Mouse (Mus musculus) stomach, postnatal 0 days (tissue): ENCODE measurements around the gene Pitpna. TPM values are rescaled to one million over a fixed set of nuclear protein-coding genes. Genes with fewer than 3 reads are reported as not detected.

Experiments
- ATAC-seq: fragments of 200-750 bp; cut with Nextera tagmentation; 2 replicates; pipeline ENCODE4 v1.8.0; 2017; ENCODE audit not compliant: low FRiP score, low TSS enrichment
- DNase-seq: peaks from one replicate; pipeline ENCODE4 v3.0.0-alpha.2; 2016; ENCODE audit warnings: low spot score
- H3K27ac ChIP-seq: fragments of 300-500 bp; sonication (generic); replicated peaks from 2 replicates; pipeline ENCODE4 v1.5.1; 2014; ENCODE audit warnings: mild to moderate bottlenecking, control low read depth
- H3K27me3 ChIP-seq: fragments of 300-500 bp; sonication (generic); 2 replicates; pipeline ENCODE4 v1.6.1; 2014; ENCODE audit warnings: low read length; ENCODE audit not compliant: control insufficient read depth, insufficient read depth
- H3K36me3 ChIP-seq: fragments of 300-500 bp; sonication (generic); 2 replicates; pipeline ENCODE4 v1.6.1; 2014; ENCODE audit warnings: low read length, mixed read lengths; ENCODE audit not compliant: control insufficient read depth, insufficient read depth
- H3K4me1 ChIP-seq: fragments of 300-500 bp; sonication (generic); replicated peaks from 2 replicates; pipeline ENCODE4 v1.6.1; 2014; ENCODE audit warnings: antibody characterized with exemption; ENCODE audit not compliant: control insufficient read depth, insufficient read depth
- H3K4me2 ChIP-seq: fragments of 300-500 bp; sonication (generic); replicated peaks from 2 replicates; pipeline ENCODE4 v1.6.1; 2014; ENCODE audit warnings: low read depth, mild to moderate bottlenecking, control low read depth, moderate library complexity
- H3K4me3 ChIP-seq: fragments of 300-500 bp; sonication (generic); 2 replicates; pipeline ENCODE4 v1.5.1; 2014; ENCODE audit warnings: low read depth, low read length, control low read depth
- H3K9ac ChIP-seq: fragments of 300-500 bp; sonication (generic); 2 replicates; pipeline ENCODE4 v1.6.1; 2014; ENCODE audit warnings: mild to moderate bottlenecking, low read length, control low read depth, mixed read lengths
- H3K9me3 ChIP-seq: fragments of 300-500 bp; sonication (generic); 2 replicates; pipeline ENCODE4 v1.6.1; 2016; ENCODE audit warnings: low read length; ENCODE audit not compliant: control insufficient read depth
- CTCF ChIP-seq: IDR thresholded peaks from 2 replicates; pipeline ENCODE4 v1.5.1; 2016; ENCODE audit warnings: antibody characterized with exemption, low read depth, mild to moderate bottlenecking, moderate library complexity
- EP300 ChIP-seq: optimal IDR thresholded peaks from 2 replicates; pipeline ENCODE3; 2016; ENCODE audit warnings: antibody characterized with exemption
- WGBS: fragments of 180-500 bp; shearing (Covaris S2); extraction: QIAGEN DNeasy Blood & Tissue Kit; methylation state at CpG from one replicate; pipeline ENCODE4 v1.1.7; 2014; 5-methylcytosine and 5-hydroxymethylcytosine counted together
- polyA plus RNA-seq: library from polyadenylated mRNA; unstranded; fragments of >200 nt; fragmentation: Nextera tagmentation; extraction: Ambion mirVana; gene quantifications from 2 replicates; pipeline ENCODE4 v1.2.1, GENCODE M21; 2015

The Pitpna gene
- polyA plus RNA-seq, 1 experiment from 2014 or later = 79.3 TPM

DNA sequence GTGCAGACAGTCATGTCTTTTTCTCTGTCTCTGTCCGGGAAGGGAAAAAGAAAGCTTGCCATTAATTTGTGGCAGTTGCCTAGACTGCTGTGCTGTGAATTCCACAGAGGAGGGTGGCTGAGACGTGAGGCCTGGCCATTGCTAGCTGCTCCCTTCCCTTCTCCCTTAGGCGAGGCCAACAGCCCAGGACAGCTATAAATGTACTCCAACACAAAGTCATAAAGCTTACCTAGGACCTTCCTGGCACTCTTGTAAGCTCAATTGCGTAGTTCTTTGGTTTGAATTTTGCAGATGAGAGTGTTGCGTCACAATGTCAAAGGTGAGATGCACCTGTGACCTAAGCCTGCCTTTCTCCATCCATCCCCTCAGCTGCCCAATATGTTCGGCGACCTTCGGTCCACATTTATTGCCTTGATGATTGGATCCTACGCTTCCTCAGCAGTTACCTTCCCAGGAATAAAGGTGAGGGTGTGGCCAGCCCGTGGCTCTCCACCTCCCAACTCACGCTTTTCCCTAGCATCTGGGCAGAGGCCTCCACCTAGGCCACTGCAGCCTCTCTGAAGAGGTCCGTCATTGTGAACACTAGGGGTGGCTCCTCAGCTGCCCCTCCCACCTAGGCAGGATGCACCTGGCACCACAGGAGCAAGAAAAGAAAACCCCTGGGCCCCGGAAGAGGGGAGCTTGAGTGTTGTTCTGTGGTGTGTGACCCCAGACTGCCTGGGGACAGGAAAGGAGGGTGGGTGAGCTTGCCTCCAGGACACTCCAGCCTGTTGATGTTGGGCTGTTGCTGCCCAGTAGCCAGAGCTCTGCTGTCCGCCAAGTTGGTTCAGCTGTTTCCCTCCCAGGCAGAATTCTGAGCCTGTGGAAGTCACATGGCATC is 27.1 kb upstream of the Pitpna start:
- no peak for DNase-seq
- Histone ChIP-seq H3K4me1 (peaks cover 4% of the 10 kb centered on the region; the same call in 1 of the 2 replicates), H3K27me3 (no peaks in the 10 kb centered on the region), H3K27ac (no peak overlapping the region; the same call in 1 of the 2 replicates), H3K9me3 (no peaks in the 10 kb centered on the region), H3K9ac (no peak overlapping the region), H3K4me3 (no peak overlapping the region), H3K4me2 (no peak overlapping the region), H3K36me3 (no peaks in the 10 kb centered on the region; the same call in 1 of the 2 replicates)
- no peak for ATAC-seq
- TF ChIP-seq EP300 = no peak
- no peak for TF ChIP-seq CTCF
- WGBS = 70% methylated on average over 14 of the region's 14 CpGs

DNA sequence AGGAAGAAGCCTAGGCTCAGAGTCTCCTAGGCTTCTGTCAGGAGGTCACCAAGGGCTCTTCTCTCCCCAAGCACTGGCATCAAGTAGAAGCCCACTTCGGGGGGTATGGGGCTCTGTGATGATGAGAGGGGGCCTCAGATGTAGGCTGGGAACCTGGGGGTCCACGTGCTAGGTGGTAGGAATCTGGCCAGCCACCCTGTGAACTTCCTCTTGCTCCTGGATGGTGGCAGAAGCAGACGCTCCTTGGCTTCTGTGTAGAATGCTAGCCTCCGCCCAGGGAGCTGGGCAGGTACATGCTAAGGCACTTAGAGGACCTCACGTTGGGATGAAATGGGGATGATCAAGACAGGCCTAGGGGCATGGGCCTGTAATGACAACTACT is 26.5 kb upstream of the Pitpna start:
- H3K4me1 ChIP-seq = peaks cover 4% of the 10 kb centered on the region; the same call in 1 of the 2 replicates
- DNase-seq = no peak
- H3K27me3 ChIP-seq = no peaks in the 10 kb centered on the region
- H3K9me3 ChIP-seq = no peaks in the 10 kb centered on the region
- no peaks in the 10 kb centered on the region; the same call in 1 of the 2 replicates for H3K36me3 ChIP-seq
- H3K4me3 ChIP-seq = no peak overlapping the region
- TF ChIP-seq EP300 = no peak
- TF ChIP-seq CTCF = no peak
- no peak overlapping the region for H3K9ac ChIP-seq
- H3K4me2 ChIP-seq = no peak overlapping the region
- 73% methylated on average over 5 of the region's 5 CpGs for WGBS
- no peak overlapping the region for H3K27ac ChIP-seq
- no peak for ATAC-seq

DNA sequence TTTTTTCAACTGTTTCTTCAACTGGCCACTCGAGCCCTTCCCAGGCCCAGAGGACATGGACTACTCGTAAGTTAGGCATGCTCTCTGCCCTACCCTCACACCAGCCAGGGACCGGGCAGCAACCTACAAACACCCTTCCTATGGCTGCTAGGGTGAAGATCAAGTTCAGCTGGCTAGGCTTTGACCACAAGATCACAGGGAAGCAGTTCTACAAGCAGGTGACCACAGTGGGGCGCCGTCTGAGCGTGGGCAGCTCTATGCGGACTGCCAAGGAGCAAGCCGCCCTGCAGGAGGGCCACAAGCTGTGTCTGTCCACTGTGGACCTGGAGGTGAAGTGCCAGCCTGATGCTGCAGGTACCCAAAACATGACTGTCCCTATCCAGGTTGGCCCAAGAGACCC is 25.1 kb upstream of the Pitpna start:
- Histone ChIP-seq H3K4me3 (no peak overlapping the region), H3K27ac (no peak overlapping the region), H3K9ac (no peak overlapping the region), H3K36me3 (no peaks in the 10 kb centered on the region), H3K4me2 (no peak overlapping the region), H3K9me3 (no peaks in the 10 kb centered on the region), H3K27me3 (no peaks in the 10 kb centered on the region), H3K4me1 (peaks cover 4% of the 10 kb centered on the region; the same call in 1 of the 2 replicates)
- DNase-seq = peak; percentile 46
- no peak for TF ChIP-seq EP300
- TF ChIP-seq CTCF = peak; percentile 40
- 92% methylated on average over 8 of the region's 8 CpGs for WGBS
- no peak for ATAC-seq

DNA sequence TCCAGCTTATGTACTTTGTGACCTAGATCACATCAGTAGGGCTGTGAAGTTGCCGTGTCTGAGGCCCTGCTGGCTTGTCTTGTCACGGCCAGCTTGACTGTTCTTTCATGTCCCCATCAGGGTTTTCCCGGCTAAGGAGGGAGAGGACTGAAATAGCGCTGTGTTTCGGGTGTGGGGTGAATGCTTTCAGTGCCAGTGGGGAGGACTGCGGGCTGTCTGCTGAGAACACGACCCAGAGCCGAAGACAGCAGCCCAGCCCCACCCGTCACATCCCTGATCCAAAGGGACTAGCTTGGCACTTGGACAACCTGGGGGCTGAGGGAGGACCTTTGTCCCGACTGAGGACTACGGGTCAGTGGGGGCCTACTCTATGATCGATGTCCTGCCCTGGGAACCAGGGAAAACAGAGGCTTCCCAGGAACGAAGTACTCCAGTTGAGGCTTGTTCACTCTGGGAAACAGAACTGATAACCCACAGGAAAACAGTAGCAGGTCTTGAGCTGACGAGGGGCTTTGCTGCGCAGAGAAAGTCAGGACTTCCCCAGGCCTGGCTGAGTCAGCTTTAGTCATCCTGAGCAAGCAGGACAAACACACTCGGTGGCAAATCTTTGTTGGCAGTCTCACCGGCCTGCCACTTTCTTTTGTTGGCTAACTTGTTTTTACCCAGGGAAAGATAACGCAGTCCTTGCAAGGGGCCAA is 23.9 kb upstream of the Pitpna start:
- no peaks in the 10 kb centered on the region for H3K27me3 ChIP-seq
- peaks cover 4% of the 10 kb centered on the region; the same call in 1 of the 2 replicates for H3K4me1 ChIP-seq
- H3K27ac ChIP-seq = peak overlapping the region; percentile 78
- no peak for TF ChIP-seq CTCF
- TF ChIP-seq EP300 = no peak
- no peak overlapping the region for H3K4me2 ChIP-seq
- no peaks in the 10 kb centered on the region for H3K9me3 ChIP-seq
- WGBS = 33% methylated on average over 18 of the region's 18 CpGs
- no peaks in the 10 kb centered on the region for H3K36me3 ChIP-seq
- no peak overlapping the region for H3K4me3 ChIP-seq
- ATAC-seq (peak; percentile 62), DNase-seq (peak; percentile 76)
- 0 out of 2 replicates have a peak overlapping the region, but pooled peaks have one; percentile 31 for H3K9ac ChIP-seq

DNA sequence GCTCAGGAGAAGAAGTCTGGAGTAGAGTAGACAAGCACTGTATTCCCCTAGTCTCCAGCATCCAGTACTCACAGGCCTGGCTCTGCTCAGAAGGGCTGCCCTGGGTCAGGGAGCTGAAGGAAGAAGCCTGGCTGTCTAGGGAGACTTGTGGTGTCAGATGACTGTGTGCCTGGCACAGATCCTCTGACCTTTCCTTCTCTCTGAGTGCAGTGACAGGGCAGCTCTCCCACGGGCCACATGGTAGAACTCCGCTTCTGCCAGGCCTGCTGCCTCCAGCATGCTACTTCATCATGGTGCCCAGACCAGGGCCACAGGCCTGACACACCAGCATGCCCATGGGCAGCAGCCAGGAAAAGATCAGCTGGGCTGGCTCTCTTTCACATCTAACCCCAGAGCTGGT is 22.0 kb upstream of the Pitpna start:
- Histone ChIP-seq H3K4me1 (peaks cover 4% of the 10 kb centered on the region; the same call in 1 of the 2 replicates), H3K27me3 (no peaks in the 10 kb centered on the region), H3K36me3 (no peaks in the 10 kb centered on the region), H3K9me3 (no peaks in the 10 kb centered on the region), H3K27ac (peak overlapping the region; percentile 40; the same call in 1 of the 2 replicates), H3K4me3 (no peak overlapping the region), H3K4me2 (no peak overlapping the region), H3K9ac (no peak overlapping the region)
- no peak for TF ChIP-seq EP300
- TF ChIP-seq CTCF = no peak
- 60% methylated on average over 2 of the region's 2 CpGs for WGBS
- DNase-seq (no peak), ATAC-seq (no peak)
